Mouse (Mus musculus) myocyte (in vitro differentiated cells): ENCODE measurements around the gene Ubtf. TPM values are rescaled to one million over a fixed set of nuclear protein-coding genes. Genes with fewer than 3 reads are reported as not detected.
A peak's percentile ranks its signal among the peaks of the same experiment; 100 is the strongest.

Source experiments
- H3K27me3 ChIP-seq: one replicate; pipeline ENCODE4 v1.6.1; 2011; ENCODE audit not compliant: control insufficient read depth, insufficient read depth, insufficient read length
- H3K36me3 ChIP-seq: one replicate; pipeline ENCODE4 v1.6.1; 2011; ENCODE audit not compliant: control insufficient read depth, insufficient read depth
- H3K4me2 ChIP-seq: one replicate; pipeline ENCODE4 v1.6.1; 2011; ENCODE audit warnings: low read depth, control low read depth
- H3K4me3 ChIP-seq: one replicate; pipeline ENCODE4 v1.5.1; 2011; ENCODE audit warnings: mild to moderate bottlenecking, control low read depth, moderate library complexity
- H3K79me2 ChIP-seq: one replicate; pipeline ENCODE4 v1.6.1; 2011; ENCODE audit not compliant: control insufficient read depth, insufficient read depth
- H3ac ChIP-seq: one replicate; pipeline ENCODE4 v1.6.1; 2011; ENCODE audit not compliant: control insufficient read depth, insufficient read length
- CEBPB ChIP-seq: IDR thresholded peaks from 2 replicates; pipeline ENCODE4 v1.6.1; 2011; ENCODE audit warnings: mild to moderate bottlenecking, moderate library complexity; ENCODE audit not compliant: poor library complexity, insufficient read depth, severe bottlenecking
- E2F4 ChIP-seq: IDR thresholded peaks from one replicate; pipeline ENCODE4 v1.6.1; 2011; ENCODE audit warnings: mild to moderate bottlenecking, control low read depth, moderate library complexity; ENCODE audit not compliant: insufficient read depth
- MAX ChIP-seq: IDR thresholded peaks from one replicate; pipeline ENCODE4 v1.6.1; 2011; ENCODE audit warnings: low read depth, mild to moderate bottlenecking, control low read depth
- MYOD1 ChIP-seq, 3 experiments: IDR thresholded peaks; one replicate each; pipeline ENCODE4 v1.6.1; 2011; ENCODE audit warnings: control low read depth in 2 of 3, low read depth in 2 of 3, mild to moderate bottlenecking in 2 of 3, moderate library complexity in 1 of 3; ENCODE audit not compliant: insufficient read length in 2 of 3, control insufficient read depth in 1 of 3
- MYOG ChIP-seq, 3 experiments: IDR thresholded peaks; one replicate each; pipeline ENCODE4 v1.6.1; 2011; ENCODE audit warnings: control low read depth in 2 of 3, low read depth in 2 of 3, mild to moderate bottlenecking in 2 of 3; ENCODE audit not compliant: insufficient read length in 2 of 3, control insufficient read depth in 1 of 3, insufficient read depth in 1 of 3
- POLR2A ChIP-seq: IDR thresholded peaks from one replicate; pipeline ENCODE4 v1.6.1; 2011; ENCODE audit warnings: low read depth, mild to moderate bottlenecking, control low read depth, moderate library complexity; ENCODE audit not compliant: insufficient read length
- POLR2AphosphoS2 ChIP-seq: IDR thresholded peaks from one replicate; pipeline ENCODE4 v1.6.1; 2011; ENCODE audit warnings: low read depth, control low read depth; ENCODE audit not compliant: insufficient read length
- REST ChIP-seq: IDR thresholded peaks from one replicate; pipeline ENCODE4 v1.6.1; 2011; ENCODE audit warnings: mild to moderate bottlenecking, control low read depth, moderate library complexity; ENCODE audit not compliant: insufficient read depth, insufficient read length
- SRF ChIP-seq: IDR thresholded peaks from one replicate; pipeline ENCODE4 v1.6.1; 2011; ENCODE audit warnings: low read depth; ENCODE audit not compliant: control insufficient read depth, insufficient read length
- TCF12 ChIP-seq: IDR thresholded peaks from one replicate; pipeline ENCODE4 v1.6.1; 2011; ENCODE audit warnings: mild to moderate bottlenecking, control low read depth; ENCODE audit not compliant: poor library complexity, insufficient read depth, severe bottlenecking
- TCF3 ChIP-seq: IDR thresholded peaks from one replicate; pipeline ENCODE4 v1.6.1; 2011; ENCODE audit warnings: low read depth, control low read depth; ENCODE audit not compliant: insufficient read length
- USF1 ChIP-seq: IDR thresholded peaks from one replicate; pipeline ENCODE4 v1.6.1; 2011; ENCODE audit warnings: low read depth, mild to moderate bottlenecking, control low read depth, moderate library complexity
- polyA plus RNA-seq: library from polyadenylated mRNA; unstranded; fragments of >200 nt; fragmentation: generic; extraction: Trizol; gene quantifications from one replicate; pipeline ENCODE4 v1.2.1, GENCODE M21; 2012; ENCODE audit warnings: missing spikeins

Gene Ubtf
- polyA plus RNA-seq, 1 experiment, result 58.6 TPM

- TF ChIP-seq REST, result no peak
- TF ChIP-seq USF1, result peak; percentile 11
- Histone ChIP-seq H3K4me3 (peak overlapping the region; percentile 75), H3K36me3 (peaks cover 14% of the 10 kb centered on the region), H3ac (peak overlapping the region; percentile 98), H3K79me2 (peaks cover 22% of the 10 kb centered on the region), H3K27me3 (no peaks in the 10 kb centered on the region), H3K4me2 (peak overlapping the region; percentile 91)
Observed at GRCm38 (mm10) chr11:102315690-102316571, 3.6 kb downstream of the Ubtf start.

GRCm38 (mm10) chr11:102314321-102314720 is 5.2 kb downstream of the Ubtf start:
- TF ChIP-seq USF1, result no peak
- TF ChIP-seq REST, result no peak
- TF ChIP-seq POLR2A, result no peak
- no peak for TF ChIP-seq MYOG (IDR thresholded peaks at IDR 0.05; ENCODE audit: control insufficient read depth in 1 of 3, insufficient read depth in 1 of 3, insufficient read length in 2 of 3, low read depth in 2 of 3)
- TF ChIP-seq TCF12, result no peak
- peaks cover 14% of the 10 kb centered on the region for H3K36me3 ChIP-seq
- no peak overlapping the region for H3ac ChIP-seq
- peaks cover 22% of the 10 kb centered on the region for H3K79me2 ChIP-seq
- no peak overlapping the region for H3K4me3 ChIP-seq
- H3K27me3 ChIP-seq, result no peaks in the 10 kb centered on the region
- no peak overlapping the region for H3K4me2 ChIP-seq

- Histone ChIP-seq H3ac (no peak overlapping the region), H3K4me3 (no peak overlapping the region), H3K4me2 (no peak overlapping the region), H3K79me2 (peaks cover 17% of the 10 kb centered on the region), H3K27me3 (no peaks in the 10 kb centered on the region), H3K36me3 (peaks cover 14% of the 10 kb centered on the region)
- TF ChIP-seq POLR2AphosphoS2, result peak; percentile 4
- no peak for TF ChIP-seq TCF12
- TF ChIP-seq TCF3, result no peak
Observed at GRCm38 (mm10) chr11:102312586-102312985, 7.0 kb downstream of the Ubtf start.

GRCm38 (mm10) chr11:102311966-102312365 is 7.6 kb downstream of the Ubtf start:
- Histone ChIP-seq H3K27me3 (no peaks in the 10 kb centered on the region), H3K4me3 (no peak overlapping the region), H3K79me2 (peaks cover 17% of the 10 kb centered on the region), H3ac (no peak overlapping the region), H3K36me3 (peaks cover 14% of the 10 kb centered on the region), H3K4me2 (no peak overlapping the region)
- no peak for TF ChIP-seq MYOD1 (IDR thresholded peaks at IDR 0.05; ENCODE audit: control insufficient read depth in 1 of 3, insufficient read length in 2 of 3, low read depth in 2 of 3)
- no peak for TF ChIP-seq USF1
- TF ChIP-seq CEBPB, result no peak
- peak; percentile 38 for TF ChIP-seq POLR2AphosphoS2

- Histone ChIP-seq H3K4me2 (no peak overlapping the region), H3K79me2 (peaks cover 12% of the 10 kb centered on the region), H3ac (no peak overlapping the region), H3K4me3 (no peak overlapping the region), H3K27me3 (no peaks in the 10 kb centered on the region), H3K36me3 (peaks cover 19% of the 10 kb centered on the region)
- peak; percentile 34 for TF ChIP-seq POLR2A
- no peak for TF ChIP-seq CEBPB
- TF ChIP-seq MAX, result no peak
- no peak for TF ChIP-seq REST
- no peak for TF ChIP-seq TCF12
- no peak for TF ChIP-seq USF1
- TF ChIP-seq E2F4, result no peak
- TF ChIP-seq MYOG (IDR thresholded peaks at IDR 0.05; ENCODE audit: control insufficient read depth in 1 of 3, insufficient read depth in 1 of 3, insufficient read length in 2 of 3, low read depth in 2 of 3), result no peak
- TF ChIP-seq SRF, result no peak
- TF ChIP-seq POLR2AphosphoS2, result peak; percentile 89
- no peak for TF ChIP-seq TCF3
Observed at GRCm38 (mm10) chr11:102310768-102311695, 8.5 kb downstream of the Ubtf start.
